Mouse (Mus musculus): ENCODE results near the gene Dbil5. TPM values are rescaled to one million over a fixed set of nuclear protein-coding genes. Genes with fewer than 3 reads are reported as not detected.

Dbil5 gene
- total RNA-seq (2014; rRNA removed) (not detected in 2 replicates), polyA plus RNA-seq (2015; fragmentation: Nextera tagmentation; extraction: Ambion mirVana) (0.34 and 0.54 TPM in 2 replicates)

GRCm38 (mm10) chr11:76217390-76217800 lies at the start of gene Dbil5, which contains the start of gene Gemin4:
TSS of gene Dbil5 (plus strand) at chr11:76217608.
TSS of gene Gemin4 (minus strand) at chr11:76217664.
- DNase-seq (ENCODE audit: low spot score), result peak; percentile 98
- Histone ChIP-seq H3K4me2 (ENCODE audit: low read depth, low read length) (peak within 1 kb of the TSS; percentile 94), H3K4me1 (ENCODE audit: insufficient read depth, low read length) (0 out of 2 replicates have a peak, but pooled peaks cover 3% of the 10 kb centered on the region), H3K9me3 (ENCODE audit: low read length) (no peaks in the 10 kb centered on the region), H3K36me3 (ENCODE audit: insufficient read depth, low read length) (peaks cover 19% of the 10 kb centered on the region; the same call in 1 of the 2 replicates), H3K27ac (peak within 1 kb of the TSS; percentile 91), H3K4me3 (ENCODE audit: low read length) (peak within 1 kb of the TSS; percentile 85), H3K9ac (replicated peaks; ENCODE audit: low read length) (peak within 1 kb of the TSS; percentile 88), H3K27me3 (ENCODE audit: insufficient read depth, low read length) (no peaks in the 10 kb centered on the region)
- under 1% methylated on average over 28 of the region's 35 CpGs for WGBS
- peak; percentile 99 for ATAC-seq
- TF ChIP-seq CTCF (IDR thresholded peaks at IDR 0.05; ENCODE audit: low read depth), result peak; percentile 99

- no peak overlapping the region for H3K9ac ChIP-seq (replicated peaks; ENCODE audit: low read length)
- no peak for TF ChIP-seq CTCF (IDR thresholded peaks at IDR 0.05; ENCODE audit: low read depth)
- no peaks in the 10 kb centered on the region for H3K4me1 ChIP-seq (ENCODE audit: insufficient read depth, low read length)
- H3K27me3 ChIP-seq (ENCODE audit: insufficient read depth, low read length), result no peaks in the 10 kb centered on the region
- no peak overlapping the region for H3K27ac ChIP-seq
- H3K4me3 ChIP-seq (ENCODE audit: low read length), result no peak overlapping the region
- H3K36me3 ChIP-seq (ENCODE audit: insufficient read depth, low read length), result peaks cover 12% of the 10 kb centered on the region; the same call in 1 of the 2 replicates
- H3K9me3 ChIP-seq (ENCODE audit: low read length), result no peaks in the 10 kb centered on the region
- ATAC-seq, result no peak
- peak; percentile 61 for DNase-seq (ENCODE audit: low spot score)
- no peak overlapping the region for H3K4me2 ChIP-seq (ENCODE audit: low read depth, low read length)
- WGBS, result 62% methylated on average over 3 of the region's 3 CpGs
These were observed 48.4 kb upstream of the Dbil5 start for GRCm38 (mm10) chr11:76168976-76169375.

GRCm38 (mm10) chr11:76170207-76170606 lies 47.2 kb upstream of the Dbil5 start:
- TF ChIP-seq CTCF (IDR thresholded peaks at IDR 0.05; ENCODE audit: low read depth), result no peak
- H3K4me2 ChIP-seq (ENCODE audit: low read depth, low read length), result no peak overlapping the region
- H3K9me3 ChIP-seq (ENCODE audit: low read length), result no peaks in the 10 kb centered on the region
- peak; percentile 43 for DNase-seq (ENCODE audit: low spot score)
- 37% methylated on average over 5 of the region's 5 CpGs for WGBS
- no peak overlapping the region for H3K4me3 ChIP-seq (ENCODE audit: low read length)
- peaks cover 12% of the 10 kb centered on the region; the same call in 1 of the 2 replicates for H3K36me3 ChIP-seq (ENCODE audit: insufficient read depth, low read length)
- H3K27me3 ChIP-seq (ENCODE audit: insufficient read depth, low read length), result no peaks in the 10 kb centered on the region
- H3K4me1 ChIP-seq (ENCODE audit: insufficient read depth, low read length), result no peaks in the 10 kb centered on the region
- H3K27ac ChIP-seq, result no peak overlapping the region
- ATAC-seq, result no peak
- no peak overlapping the region for H3K9ac ChIP-seq (replicated peaks; ENCODE audit: low read length)

- peak overlapping the region; percentile 88 for H3K4me3 ChIP-seq (ENCODE audit: low read length)
- H3K9me3 ChIP-seq (ENCODE audit: low read length), result no peaks in the 10 kb centered on the region
- H3K4me1 ChIP-seq (ENCODE audit: insufficient read depth, low read length), result no peaks in the 10 kb centered on the region
- peak overlapping the region; percentile 89 for H3K27ac ChIP-seq
- H3K9ac ChIP-seq (replicated peaks; ENCODE audit: low read length), result peak overlapping the region; percentile 81
- H3K36me3 ChIP-seq (ENCODE audit: insufficient read depth, low read length), result 0 out of 2 replicates have a peak, but pooled peaks cover 2% of the 10 kb centered on the region
- WGBS, result 2% methylated on average over 28 of the region's 28 CpGs
- DNase-seq (ENCODE audit: low spot score) (peak; percentile 81), ATAC-seq (peak; percentile 81)
- no peak for TF ChIP-seq CTCF (IDR thresholded peaks at IDR 0.05; ENCODE audit: low read depth)
- H3K27me3 ChIP-seq (ENCODE audit: insufficient read depth, low read length), result no peaks in the 10 kb centered on the region
- peak overlapping the region; percentile 91 for H3K4me2 ChIP-seq (ENCODE audit: low read depth, low read length)
These were observed 38.5 kb upstream of the Dbil5 start for GRCm38 (mm10) chr11:76178726-76179494.

GRCm38 (mm10) chr11:76179495-76180145 lies 37.8 kb upstream of the Dbil5 start, which contains the start of the genes Vps53 and Fam57a:
TSS of gene Vps53 (minus strand) at chr11:76179647.
TSS of gene Fam57a (plus strand) at chr11:76179671.
- H3K27ac ChIP-seq, result peak within 1 kb of the TSS; percentile 89
- WGBS, result under 1% methylated on average over 37 of the region's 37 CpGs

GRCm38 (mm10) chr11:76180146-76180540 lies 37.3 kb upstream of the Dbil5 start:
- no peaks in the 10 kb centered on the region for H3K27me3 ChIP-seq (ENCODE audit: insufficient read depth, low read length)
- TF ChIP-seq CTCF (IDR thresholded peaks at IDR 0.05; ENCODE audit: low read depth), result no peak
- H3K4me1 ChIP-seq (ENCODE audit: insufficient read depth, low read length), result no peaks in the 10 kb centered on the region
- no peaks in the 10 kb centered on the region for H3K9me3 ChIP-seq (ENCODE audit: low read length)
- peak overlapping the region; percentile 89 for H3K27ac ChIP-seq
- H3K9ac ChIP-seq (replicated peaks; ENCODE audit: low read length), result peak overlapping the region; percentile 81
- peak overlapping the region; percentile 91 for H3K4me2 ChIP-seq (ENCODE audit: low read depth, low read length)
- H3K4me3 ChIP-seq (ENCODE audit: low read length), result peak overlapping the region; percentile 88
- no peaks in the 10 kb centered on the region for H3K36me3 ChIP-seq (ENCODE audit: insufficient read depth, low read length)
- DNase-seq (ENCODE audit: low spot score) (no peak), ATAC-seq (no peak)
- 19% methylated on average over 7 of the region's 7 CpGs for WGBS

More at GRCm38 (mm10) chr11:76179495-76180145, 37.8 kb upstream of the Dbil5 start, which contains the start of the genes Vps53 and Fam57a:
- peak within 1 kb of the TSS; percentile 81 for H3K9ac ChIP-seq (replicated peaks; ENCODE audit: low read length)
- ATAC-seq, result peak; percentile 94
- peak; percentile 94 for DNase-seq (ENCODE audit: low spot score)
- no peaks in the 10 kb centered on the region for H3K4me1 ChIP-seq (ENCODE audit: insufficient read depth, low read length)
- peak within 1 kb of the TSS; percentile 91 for H3K4me2 ChIP-seq (ENCODE audit: low read depth, low read length)
- peak; percentile 7; the same call in 1 of the 2 replicates for TF ChIP-seq CTCF (IDR thresholded peaks at IDR 0.05; ENCODE audit: low read depth)
- H3K9me3 ChIP-seq (ENCODE audit: low read length), result no peaks in the 10 kb centered on the region
- no peaks in the 10 kb centered on the region for H3K27me3 ChIP-seq (ENCODE audit: insufficient read depth, low read length)
- no peaks in the 10 kb centered on the region for H3K36me3 ChIP-seq (ENCODE audit: insufficient read depth, low read length)
- peak within 1 kb of the TSS; percentile 88 for H3K4me3 ChIP-seq (ENCODE audit: low read length)

All from hindbrain, postnatal 0 days (tissue).